Mouse (Mus musculus) C2C12 (cell line): ENCODE data around the gene Bmf. TPM values are rescaled to one million over a fixed set of nuclear protein-coding genes. Genes with fewer than 3 reads are reported as not detected.

Experiments
- H3K27me3 ChIP-seq: one replicate; pipeline ENCODE4 v1.6.1; 2011; ENCODE audit not compliant: control insufficient read depth, insufficient read depth, insufficient read length
- H3K36me3 ChIP-seq: one replicate; pipeline ENCODE4 v1.6.1; 2011; ENCODE audit not compliant: control insufficient read depth, insufficient read depth
- H3K4me3 ChIP-seq: one replicate; pipeline ENCODE4 v1.5.1; 2011; ENCODE audit warnings: mild to moderate bottlenecking, control low read depth; ENCODE audit not compliant: poor library complexity, insufficient read depth, severe bottlenecking
- H3K79me2 ChIP-seq: one replicate; pipeline ENCODE4 v1.6.1; 2011; ENCODE audit not compliant: control insufficient read depth, insufficient read depth
- H3K79me3 ChIP-seq: one replicate; pipeline ENCODE4 v1.6.1; 2011; ENCODE audit warnings: low read depth, control low read depth
- H3ac ChIP-seq: one replicate; pipeline ENCODE3; 2011; ENCODE audit warnings: low read depth; ENCODE audit not compliant: control insufficient read depth, insufficient read length
- CEBPB ChIP-seq: IDR thresholded peaks from one replicate; pipeline ENCODE4 v1.6.1; 2011; ENCODE audit warnings: low read depth, mild to moderate bottlenecking, control low read depth, moderate library complexity
- CTCF ChIP-seq: IDR thresholded peaks from one replicate; pipeline ENCODE4 v1.5.1; 2011; ENCODE audit not compliant: control insufficient read depth, insufficient read depth, insufficient read length
- FOSL1 ChIP-seq: IDR thresholded peaks from one replicate; pipeline ENCODE4 v1.8.0; 2011; ENCODE audit warnings: mild to moderate bottlenecking, low read length; ENCODE audit not compliant: poor library complexity, insufficient read depth, severe bottlenecking
- MAX ChIP-seq: IDR thresholded peaks from one replicate; pipeline ENCODE4 v1.6.1; 2011; ENCODE audit warnings: mild to moderate bottlenecking, control low read depth
- MYOD1 ChIP-seq: IDR thresholded peaks from one replicate; pipeline ENCODE4 v1.6.1; 2011; ENCODE audit warnings: low read depth; ENCODE audit not compliant: control insufficient read depth, insufficient read length
- MYOG ChIP-seq: IDR thresholded peaks from one replicate; pipeline ENCODE4 v1.6.1; 2011; ENCODE audit not compliant: control insufficient read depth, insufficient read length; ENCODE audit errors: extremely low read depth
- USF1 ChIP-seq: IDR thresholded peaks from one replicate; pipeline ENCODE4 v1.6.1; 2011; ENCODE audit warnings: low read depth, mild to moderate bottlenecking, control low read depth, moderate library complexity
- polyA plus RNA-seq: library from polyadenylated mRNA; unstranded; fragments of >200 nt; fragmentation: generic; extraction: Trizol; gene quantifications from one replicate; pipeline ENCODE4 v1.2.1, GENCODE M21; 2012; ENCODE audit warnings: missing spikeins

Gene Bmf
- polyA plus RNA-seq, 1 experiment: 0.42 TPM

DNA sequence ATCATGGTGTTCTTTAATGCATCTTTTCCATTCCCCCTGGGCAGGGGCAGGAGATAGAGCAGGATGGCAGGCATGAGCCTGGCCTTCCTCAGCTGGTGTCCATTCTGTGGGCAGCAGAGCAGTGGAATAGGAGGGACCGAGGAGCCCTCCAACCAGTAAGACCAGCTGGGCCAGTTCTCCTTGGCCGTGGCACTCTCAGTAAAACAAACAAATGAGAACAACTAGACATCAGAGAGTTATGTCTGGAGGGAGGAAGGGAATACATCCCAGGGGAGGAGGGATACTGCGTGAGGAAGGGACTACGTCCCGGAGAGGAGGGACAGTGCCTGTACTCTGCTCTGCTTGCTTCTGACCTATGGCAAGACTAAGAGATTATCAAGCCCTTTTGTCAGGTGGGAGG lies 36.5 kb upstream of the Bmf start:
- no peak for TF ChIP-seq MAX
- no peak for TF ChIP-seq CEBPB
- TF ChIP-seq MYOD1: no peak
- no peak for TF ChIP-seq USF1
- TF ChIP-seq FOSL1: no peak
- TF ChIP-seq CTCF: no peak
- no peak for TF ChIP-seq MYOG
- no peaks in the 10 kb centered on the region for H3K36me3 ChIP-seq
- peaks cover 5% of the 10 kb centered on the region for H3K27me3 ChIP-seq
- H3K4me3 ChIP-seq: no peak overlapping the region
- no peak overlapping the region for H3ac ChIP-seq
- H3K79me2 ChIP-seq: no peaks in the 10 kb centered on the region
- no peaks in the 10 kb centered on the region for H3K79me3 ChIP-seq

DNA sequence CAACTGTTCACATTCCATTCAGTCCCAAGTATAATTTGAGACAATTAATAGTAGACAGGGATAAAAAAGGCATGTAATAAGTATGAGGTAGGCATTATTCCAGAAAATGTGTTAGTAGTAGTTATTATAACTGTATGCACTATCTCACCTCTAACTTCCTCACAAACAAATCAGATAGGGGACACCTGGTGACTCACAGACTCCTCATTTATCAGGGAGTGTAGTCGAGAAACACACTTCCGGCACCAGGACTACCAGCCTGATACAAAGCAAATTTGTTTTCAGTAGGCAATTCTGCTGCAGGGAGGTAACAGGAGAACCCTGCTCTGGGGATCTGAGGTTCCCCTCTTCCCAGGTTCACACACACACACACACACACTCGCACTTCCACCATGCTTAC lies 23.6 kb upstream of the Bmf start:
- no peaks in the 10 kb centered on the region for H3K79me2 ChIP-seq
- H3K79me3 ChIP-seq: no peaks in the 10 kb centered on the region
- H3K36me3 ChIP-seq: no peaks in the 10 kb centered on the region
- H3K4me3 ChIP-seq: no peak overlapping the region
- no peak overlapping the region for H3ac ChIP-seq
- TF ChIP-seq CTCF (no peak), MYOG (no peak), CEBPB (no peak), MYOD1 (no peak), USF1 (no peak), FOSL1 (no peak)
- no peaks in the 10 kb centered on the region for H3K27me3 ChIP-seq

DNA sequence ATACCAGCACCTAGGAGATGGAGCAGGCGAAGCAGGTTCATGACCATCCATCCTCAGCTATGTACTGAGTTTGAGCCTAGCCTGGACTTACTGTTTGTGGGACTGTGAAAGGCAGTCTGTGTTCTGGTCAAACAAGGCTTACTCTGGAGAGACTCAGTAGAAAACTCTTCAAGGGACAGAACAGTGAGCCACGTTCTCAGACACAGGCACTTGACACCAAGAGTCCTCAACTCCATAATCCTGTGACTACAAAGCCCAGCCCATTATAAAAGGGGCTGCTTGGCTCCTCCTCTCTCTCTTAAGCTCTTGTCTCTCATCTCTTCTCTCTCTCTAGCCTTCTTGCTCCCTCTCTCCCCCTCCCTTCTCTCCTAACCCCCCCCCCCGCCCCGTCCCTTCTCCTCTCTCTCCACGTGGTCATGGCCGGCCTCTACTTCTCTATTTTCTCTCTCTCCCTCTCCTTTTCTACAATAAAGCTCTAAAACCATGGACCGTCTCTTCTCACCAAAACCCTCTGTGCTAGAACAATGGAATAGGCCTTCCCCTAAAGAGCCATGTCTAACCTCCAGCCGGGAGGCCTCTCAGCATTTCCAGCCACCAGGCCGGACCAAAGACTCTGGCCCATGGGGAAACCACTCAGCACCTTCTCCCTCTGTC lies 22.8 kb upstream of the Bmf start:
- Histone ChIP-seq H3K79me2 (no peaks in the 10 kb centered on the region), H3ac (no peak overlapping the region), H3K79me3 (no peaks in the 10 kb centered on the region), H3K4me3 (no peak overlapping the region), H3K36me3 (no peaks in the 10 kb centered on the region), H3K27me3 (no peaks in the 10 kb centered on the region)
- TF ChIP-seq MAX (no peak), USF1 (no peak), MYOG (no peak), CEBPB (no peak), MYOD1 (no peak), CTCF (no peak), FOSL1 (no peak)

DNA sequence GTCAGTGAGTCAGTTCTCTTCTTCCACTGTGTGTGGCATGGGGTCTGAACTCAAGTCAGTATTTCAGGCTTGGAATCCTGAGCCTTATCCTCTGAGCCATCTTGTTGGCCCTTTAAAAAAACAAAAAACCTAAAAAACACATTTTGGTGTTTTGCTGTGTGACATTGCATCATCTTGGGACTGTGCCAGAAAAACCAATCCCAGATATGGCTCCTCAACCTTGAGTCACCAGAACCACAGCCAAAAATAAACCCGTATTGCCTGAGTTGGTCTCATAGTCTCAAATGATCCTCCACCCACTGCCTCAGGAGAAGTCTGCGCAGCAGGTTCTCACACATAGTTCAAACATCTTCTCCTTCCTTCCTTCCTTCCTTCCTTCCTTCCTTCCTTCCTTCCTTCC lies 21.5 kb upstream of the Bmf start:
- H3K79me3 ChIP-seq: no peaks in the 10 kb centered on the region
- H3K4me3 ChIP-seq: no peak overlapping the region
- H3K27me3 ChIP-seq: no peaks in the 10 kb centered on the region
- TF ChIP-seq CTCF (no peak), FOSL1 (no peak), CEBPB (peak; percentile 88), MAX (no peak)
- no peaks in the 10 kb centered on the region for H3K36me3 ChIP-seq
- H3ac ChIP-seq: no peak overlapping the region
- no peaks in the 10 kb centered on the region for H3K79me2 ChIP-seq

DNA sequence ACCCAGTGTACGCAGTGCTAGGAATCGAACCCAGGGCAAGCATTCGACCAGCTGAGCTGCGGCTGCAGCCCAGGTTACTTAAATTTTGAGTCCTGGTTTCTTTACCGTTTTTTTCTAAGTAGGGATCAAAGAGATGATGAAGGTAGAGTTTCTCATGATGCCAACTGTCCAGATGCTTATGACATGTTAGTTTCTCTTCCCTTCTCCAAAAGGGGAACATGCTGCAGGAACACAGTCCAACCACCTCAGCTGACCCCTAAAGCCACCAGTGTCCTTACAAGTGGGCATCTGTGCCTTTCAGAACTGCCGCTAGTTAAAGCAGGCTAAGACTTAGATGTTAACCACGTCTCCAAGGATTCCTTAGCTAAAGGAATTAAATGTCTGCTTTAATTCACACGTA lies 17.7 kb upstream of the Bmf start:
- Histone ChIP-seq H3K4me3 (no peak overlapping the region), H3ac (no peak overlapping the region), H3K79me2 (no peaks in the 10 kb centered on the region), H3K36me3 (no peaks in the 10 kb centered on the region), H3K27me3 (no peaks in the 10 kb centered on the region), H3K79me3 (no peaks in the 10 kb centered on the region)
- TF ChIP-seq MYOG: no peak

DNA sequence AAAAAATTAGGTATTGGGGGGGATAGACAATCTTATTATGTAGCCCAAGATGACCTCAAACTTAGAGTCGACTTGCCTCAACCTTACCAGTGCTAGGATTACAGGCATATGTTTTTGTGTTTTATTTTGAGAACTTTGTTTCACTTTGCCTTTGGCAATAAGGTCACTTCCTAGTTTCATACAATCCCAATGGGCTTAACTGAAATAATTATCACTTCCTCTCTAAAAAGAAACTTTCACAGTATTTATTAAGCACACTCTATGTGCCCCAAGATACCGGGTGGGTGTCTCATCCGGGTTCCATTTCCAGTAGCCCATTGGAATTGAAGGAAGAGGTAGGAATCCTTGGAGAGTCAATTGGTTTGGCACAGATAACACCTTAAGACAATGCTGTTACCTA lies 12.9 kb upstream of the Bmf start:
- no peak for TF ChIP-seq CEBPB
- no peak for TF ChIP-seq FOSL1
- Histone ChIP-seq H3K79me3 (no peaks in the 10 kb centered on the region), H3K4me3 (no peak overlapping the region), H3K27me3 (no peaks in the 10 kb centered on the region), H3K36me3 (no peaks in the 10 kb centered on the region), H3ac (no peak overlapping the region), H3K79me2 (no peaks in the 10 kb centered on the region)
